Mouse (Mus musculus) layer of hippocampus, adult 11-12 months (tissue): ENCODE data around the gene Gxylt1.
"Not testable (repeated sequence)": the region's sequence is repeated elsewhere in the genome, so short reads cannot be mapped to it uniquely, and the experiment has no call there.

Source experiments
- DNase-seq: peaks from one replicate; pipeline ENCODE4 v3.0.0; 2022; ENCODE audit warnings: low spot score

Gene Gxylt1

GRCm38 (mm10) chr15:93263566-93263965 is 11.4 kb downstream of the Gxylt1 start:
- DNase-seq, result no peak

- no peak for DNase-seq
Observed at GRCm38 (mm10) chr15:93262818-93263217, 12.2 kb downstream of the Gxylt1 start.

GRCm38 (mm10) chr15:93262274-93262673 is 12.7 kb downstream of the Gxylt1 start:
- DNase-seq, result no peak

GRCm38 (mm10) chr15:93259933-93260332 is 15.0 kb downstream of the Gxylt1 start:
- DNase-seq, result no peak

GRCm38 (mm10) chr15:93255295-93255694 is 19.7 kb downstream of the Gxylt1 start:
- no peak for DNase-seq

- no peak for DNase-seq
Observed at GRCm38 (mm10) chr15:93253172-93253571, 21.8 kb downstream of the Gxylt1 start.

- no peak for DNase-seq
Observed at GRCm38 (mm10) chr15:93252396-93252795, 22.6 kb downstream of the Gxylt1 start.

- peak; percentile 28 for DNase-seq
Observed at GRCm38 (mm10) chr15:93251553-93252250, 23.3 kb downstream of the Gxylt1 start.

- no peak for DNase-seq
Observed at GRCm38 (mm10) chr15:93243202-93243601, 31.8 kb downstream of the Gxylt1 start.

GRCm38 (mm10) chr15:93236456-93236855 is 38.5 kb downstream of the Gxylt1 start:
- DNase-seq, result not testable (repeated sequence)

GRCm38 (mm10) chr15:93229028-93229427 is 46.0 kb downstream of the Gxylt1 start:
- no peak for DNase-seq

- DNase-seq, result no peak
Observed at GRCm38 (mm10) chr15:93228375-93228774, 46.6 kb downstream of the Gxylt1 start.

GRCm38 (mm10) chr15:93227764-93228079 is 47.3 kb downstream of the Gxylt1 start:
- peak; percentile 48 for DNase-seq

GRCm38 (mm10) chr15:93226930-93227763 is 47.8 kb downstream of the Gxylt1 start:
- no peak for DNase-seq

GRCm38 (mm10) chr15:93222475-93222874 is 52.5 kb downstream of the Gxylt1 start:
- DNase-seq, result no peak

GRCm38 (mm10) chr15:93212617-93213016 is 62.4 kb downstream of the Gxylt1 start:
- DNase-seq, result no peak

- no peak for DNase-seq
Observed at GRCm38 (mm10) chr15:93204861-93205260, 70.1 kb downstream of the Gxylt1 start.

GRCm38 (mm10) chr15:93201956-93202355 is 73.0 kb downstream of the Gxylt1 start:
- DNase-seq, result no peak

- no peak for DNase-seq
Observed at GRCm38 (mm10) chr15:93191387-93192145, 83.4 kb downstream of the Gxylt1 start.
